Mouse (Mus musculus): ENCODE results near the gene Dnali1. TPM values are rescaled to one million over a fixed set of nuclear protein-coding genes. Genes with fewer than 3 reads are reported as not detected.
A peak's percentile ranks its signal among the peaks of the same experiment; 100 is the strongest.

Gene Dnali1
- under 1 TPM in 1 of 2 experiments, not detected in 1; 0.15 TPM for total RNA-seq (2021)
- long read RNA-seq, experiment 1, partial matches to known transcripts, result 0 of 3 reads
- long read RNA-seq, experiment 1, other reads (novel, unspliced or antisense), result 0 of 3 reads
- long read RNA-seq, experiment 2, partial matches to known transcripts, result 0 of 1 reads
- long read RNA-seq, experiment 2, other reads (novel, unspliced or antisense), result 0 of 1 reads

- peak in 1 of 2 experiments; percentile 26 for DNase-seq (ENCODE audit: low spot score in 2 of 2)
- intact Hi-C loops (cut with DNase I), result loop anchor here (2.0 kb wide), 1 partner anchor 19 kb away; the partner anchor contains the start of gene Meaf6
Observed at GRCm38 (mm10) chr4:125065517-125066307, at the start of gene Dnali1. TSS of gene Dnali1 (minus strand) at chr4:125065703.

GRCm38 (mm10) chr4:125115081-125115480, 49.6 kb upstream of the Dnali1 start:
- intact Hi-C loops (cut with DNase I), result no loop called here
- no peak for DNase-seq (ENCODE audit: low spot score in 2 of 2)

GRCm38 (mm10) chr4:125114638-125115037, 49.1 kb upstream of the Dnali1 start:
- peak; percentile 93 to 96 for DNase-seq (ENCODE audit: low spot score in 2 of 2)
- intact Hi-C loops (cut with DNase I), result no loop called here

GRCm38 (mm10) chr4:125105354-125105753, 39.9 kb upstream of the Dnali1 start:
- intact Hi-C loops (cut with DNase I), result no loop called here
- no peak for DNase-seq (ENCODE audit: low spot score in 2 of 2)

- DNase-seq (ENCODE audit: low spot score in 2 of 2), result no peak
- intact Hi-C loops (cut with DNase I), result no loop called here
Observed at GRCm38 (mm10) chr4:125101334-125101733, 35.8 kb upstream of the Dnali1 start.

GRCm38 (mm10) chr4:125099458-125099857, 34.0 kb upstream of the Dnali1 start:
- DNase-seq (ENCODE audit: low spot score in 2 of 2), result peak; percentile 86 to 87
- intact Hi-C loops (cut with DNase I), result no loop called here

- intact Hi-C loops (cut with DNase I), result no loop called here
- DNase-seq (ENCODE audit: low spot score in 2 of 2), result no peak
Observed at GRCm38 (mm10) chr4:125097412-125097811, 31.9 kb upstream of the Dnali1 start.

- intact Hi-C loops (cut with DNase I), result no loop called here
- DNase-seq (ENCODE audit: low spot score in 2 of 2), result no peak
Observed at GRCm38 (mm10) chr4:125096066-125096465, 30.6 kb upstream of the Dnali1 start.

- intact Hi-C loops (cut with DNase I), result no loop called here
- DNase-seq (ENCODE audit: low spot score in 2 of 2), result no peak
Observed at GRCm38 (mm10) chr4:125093031-125093430, 27.5 kb upstream of the Dnali1 start.

GRCm38 (mm10) chr4:125085346-125085841, 19.9 kb upstream of the Dnali1 start:
- peak; percentile 74 to 85 for DNase-seq (ENCODE audit: low spot score in 2 of 2)
- intact Hi-C loops (cut with DNase I), result loop anchor here (2.0 kb wide), 1 partner anchor 19 kb away; the partner anchor contains the start of gene Snip1

GRCm38 (mm10) chr4:125084403-125085345, 19.2 kb upstream of the Dnali1 start, which contains the start of gene Meaf6:
TSS of gene Meaf6 (plus strand) at chr4:125085134.
- DNase-seq (ENCODE audit: low spot score in 2 of 2), result peak; percentile 92 to 95
- intact Hi-C loops (cut with DNase I), result loop anchor here (2.0 kb wide), 1 partner anchor 18 kb away; the partner anchor contains the start of gene Snip1

- no peak for DNase-seq (ENCODE audit: low spot score in 2 of 2)
- intact Hi-C loops (cut with DNase I), result no loop called here
Observed at GRCm38 (mm10) chr4:125078698-125079097, 13.2 kb upstream of the Dnali1 start.

GRCm38 (mm10) chr4:125077700-125078099, 12.2 kb upstream of the Dnali1 start:
- DNase-seq (ENCODE audit: low spot score in 2 of 2), result no peak
- intact Hi-C loops (cut with DNase I), result no loop called here

- intact Hi-C loops (cut with DNase I), result loop anchor here (2.0 kb wide), 1 partner anchor 18 kb away; the partner anchor contains the start of gene Meaf6
- DNase-seq (ENCODE audit: low spot score in 2 of 2), result peak; percentile 91 to 95
Observed at GRCm38 (mm10) chr4:125066490-125067370, 1.2 kb upstream of the Dnali1 start, which contains the start of gene Snip1. TSS of gene Snip1 (plus strand) at chr4:125066672.

- DNase-seq (ENCODE audit: low spot score in 2 of 2), result no peak
- intact Hi-C loops (cut with DNase I), result no loop called here
Observed at GRCm38 (mm10) chr4:125063829-125064228, 1.7 kb downstream of the Dnali1 start.

- peak; percentile 63 to 68 for DNase-seq (ENCODE audit: low spot score in 2 of 2)
- intact Hi-C loops (cut with DNase I), result loop anchor here (1.0 kb wide), 1 partner anchor 116 kb away; no protein-coding TSS in a partner anchor
Observed at GRCm38 (mm10) chr4:125059025-125059424, 6.5 kb downstream of the Dnali1 start.

GRCm38 (mm10) chr4:125058033-125058432, 7.5 kb downstream of the Dnali1 start:
- no peak for DNase-seq (ENCODE audit: low spot score in 2 of 2)
- intact Hi-C loops (cut with DNase I), result no loop called here

- intact Hi-C loops (cut with DNase I), result no loop called here
- no peak for DNase-seq (ENCODE audit: low spot score in 2 of 2)
Observed at GRCm38 (mm10) chr4:125057273-125057672, 8.2 kb downstream of the Dnali1 start.

Data from left cerebral cortex, postnatal 14 days (tissue).